Comparison of ENCODE assay signal across 23 mouse cellular contexts in the genomic region with DNA sequence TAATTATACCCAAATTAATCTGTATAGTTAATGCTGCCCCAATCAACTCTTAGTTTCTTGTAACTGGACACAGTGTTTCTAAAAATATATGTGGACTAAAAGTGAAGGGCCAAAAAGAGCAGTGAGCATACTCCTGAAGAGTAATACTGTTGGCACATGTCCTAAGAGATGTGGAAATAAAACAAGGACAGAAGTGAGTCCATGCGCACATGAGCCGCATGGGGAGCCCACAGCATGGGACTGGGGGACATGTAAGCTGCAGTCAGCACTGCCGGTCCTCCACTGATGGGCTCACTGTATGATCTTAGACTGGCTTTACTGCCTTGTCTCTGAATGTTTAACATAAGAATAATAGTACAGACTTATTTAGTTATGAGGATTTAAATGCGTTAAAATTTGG.
DNase-seq lines count a peak whose midpoint lies in the region; ATAC-seq and TF ChIP-seq lines count a peak whose summit lies in the region.
"Had no signal": no experiment of that assay in that cellular context is flagged by ENCODE, and none has a peak within 500 bp of the region (broad histone marks: within the 10 kb centered on the region; RNA-seq: fewer than 3 reads in every experiment).

No protein-coding gene starts in this region.

- H3K9ac ChIP-seq in heart, embryonic 15.5 days = no peak overlapping the region
- H3K9ac ChIP-seq: embryonic facial prominence, embryonic 15.5 days; hindbrain, embryonic 14.5 days; intestine, embryonic 15.5 days had no signal

- TF ChIP-seq CTCF in gastrocnemius, adult 2 months (IDR thresholded peaks at IDR 0.05) = peak; percentile 24; the same call in 1 of the 2 replicates

- H3K4me1 ChIP-seq in heart, embryonic 15.5 days (replicated peaks) = peaks cover 19% of the 10 kb centered on the region
- H3K4me1 ChIP-seq: embryonic facial prominence, embryonic 15.5 days had no signal

- intact Hi-C loops in gastrocnemius, adult 2 months (cut with DNase I) = no loop called here
- intact Hi-C loops in gastrocnemius, postnatal 36 days (cut with DNase I) = no loop called here

- peak; percentile 44 for DNase-seq in adrenal gland, adult 2 months
- no peak for DNase-seq in adrenal gland, adult 18-20 months (ENCODE audit: low spot score in 2 of 2)
- peak; percentile 69 for DNase-seq in gastrocnemius, adult 2 months
- DNase-seq in gastrocnemius, postnatal 36 days = no peak
- no peak for DNase-seq in heart, postnatal 4 days
- DNase-seq in adrenal gland, postnatal 36 days = peak; percentile 19 to 33
- DNase-seq in ovary, postnatal 36 days (ENCODE audit: low spot score) = no peak
- DNase-seq: B cell, adult 2 months; cerebellum, adult 11 months; cerebellum, adult 8-10 months; cerebellum, postnatal 14 days; embryo, embryonic 11 days; kidney, adult 18-20 months had no signal

- H3K36me3 ChIP-seq in heart, embryonic 15.5 days = 0 out of 2 replicates have a peak, but pooled peaks cover 3% of the 10 kb centered on the region
- H3K36me3 ChIP-seq: embryonic facial prominence, embryonic 15.5 days; hindbrain, embryonic 10.5 days had no signal

- 0 out of 2 replicates have a peak, but pooled peaks have one; percentile 47 for ATAC-seq in heart, embryonic 15.5 days (replicated peaks; ENCODE audit: insufficient number of reproducible peaks, insufficient read depth, low FRiP score, low read depth)
- ATAC-seq: CD4-positive, CD25-positive, alpha-beta regulatory T cell, adult 4 months; forebrain, embryonic 14.5 days; intestine, embryonic 15.5 days had no signal

- H3K9me3 ChIP-seq in heart, embryonic 15.5 days (replicated peaks) = no peaks in the 10 kb centered on the region
- H3K9me3 ChIP-seq: embryonic facial prominence, embryonic 15.5 days; forebrain, embryonic 10.5 days; G1E; hindbrain, embryonic 10.5 days; intestine, embryonic 15.5 days had no signal

- no peak overlapping the region for H3K4me3 ChIP-seq in gastrocnemius, adult 2 months
- no peak overlapping the region for H3K4me3 ChIP-seq in heart, embryonic 15.5 days
- H3K4me3 ChIP-seq: embryonic facial prominence, embryonic 15.5 days; erythroblast, embryonic 14.5 days; forebrain, embryonic 10.5 days; hindbrain, embryonic 10.5 days; intestine, embryonic 15.5 days had no signal

- no peak overlapping the region for H3K4me2 ChIP-seq in heart, embryonic 15.5 days
- H3K4me2 ChIP-seq: embryonic facial prominence, embryonic 15.5 days; hindbrain, embryonic 14.5 days; intestine, embryonic 15.5 days had no signal

- WGBS in heart, embryonic 15.5 days = 56% methylated on average over 4 of the region's 4 CpGs

- H3K27me3 ChIP-seq in heart, embryonic 15.5 days = no peaks in the 10 kb centered on the region
- H3K27me3 ChIP-seq: embryonic facial prominence, embryonic 15.5 days; intestine, embryonic 15.5 days had no signal

- peak overlapping the region; percentile 75 for H3K27ac ChIP-seq in gastrocnemius, adult 2 months
- no peak overlapping the region for H3K27ac ChIP-seq in heart, embryonic 15.5 days
- H3K27ac ChIP-seq: embryonic facial prominence, embryonic 15.5 days; forebrain, embryonic 10.5 days; hindbrain, embryonic 10.5 days; hindbrain, embryonic 14.5 days; intestine, embryonic 15.5 days had no signal

Comparison
In these comparisons a context has a peak if more than half of its experiments do, and no peak if none do; other contexts are left out.
1. DNase-seq: peak in adrenal gland, adult 2 months (single experiment), gastrocnemius, adult 2 months (single experiment) and adrenal gland, postnatal 36 days (2 of 2); none in adrenal gland, adult 18-20 months (0 of 2), gastrocnemius, postnatal 36 days (0 of 2), heart, postnatal 4 days (single experiment) and ovary, postnatal 36 days (single experiment).